Mouse (Mus musculus) olfactory bulb, adult 2 months (tissue): ENCODE measurements around the gene Onecut1.

Source experiments
- CTCF ChIP-seq: fragments of 200-500 bp; IDR thresholded peaks from 2 replicates; pipeline ENCODE4 v1.5.1; 2012; ENCODE audit warnings: low read depth, mild to moderate bottlenecking, low read length, moderate library complexity; ENCODE audit not compliant: insufficient read depth
- POLR2A ChIP-seq: fragments of 200-500 bp; IDR thresholded peaks from 2 replicates; pipeline ENCODE4 v1.6.1; 2012; ENCODE audit warnings: mild to moderate bottlenecking, low read depth, low read length, moderate library complexity; ENCODE audit not compliant: insufficient read depth

DNA sequence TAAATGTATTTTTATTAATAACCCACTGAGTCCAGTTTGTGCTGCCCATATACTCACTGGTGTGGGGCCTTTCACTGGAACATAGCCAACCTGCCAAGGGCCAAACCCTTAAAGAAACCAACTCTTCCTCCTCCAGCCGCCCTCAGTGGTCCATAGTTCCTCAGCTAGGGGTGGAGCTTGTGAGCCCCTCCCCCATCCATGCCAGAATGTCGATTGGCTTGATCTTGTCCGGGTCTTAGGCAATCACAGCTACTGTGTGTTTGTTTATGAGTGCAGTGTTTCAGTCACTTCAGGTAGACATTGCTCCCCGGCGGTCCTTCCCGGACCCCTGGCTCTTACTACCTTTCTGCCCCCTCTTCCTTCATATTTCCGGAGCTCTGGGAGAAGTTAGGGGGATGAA lies 35.0 kb downstream of the Onecut1 start:
- TF ChIP-seq CTCF (no peak), POLR2A (no peak)
